Mouse (Mus musculus) left cerebral cortex, postnatal 36 days (tissue): ENCODE measurements around the gene Pdzph1. TPM values are rescaled to one million over a fixed set of nuclear protein-coding genes. Genes with fewer than 3 reads are reported as not detected.

Source experiments
- DNase-seq, 2 experiments: peaks; one replicate each; pipeline ENCODE4 v3.0.0; 2021 to 2022; ENCODE audit warnings: low spot score in 2 of 2, mixed read lengths in 1 of 2
- intact Hi-C: fragments of 180-260 bp; cut with DNase I; formaldehyde crosslinking; loops from one replicate; pipeline ENCODE4 v1.15.1; 2025
- total RNA-seq, 2 experiments: library from RNA; stranded (reverse); gene quantifications; 2 replicates each; pipeline ENCODE4 v1.2.3; 2021

The Pdzph1 gene
- total RNA-seq, 2 experiments from 2014 or later: 7.0 to 7.3 TPM

- intact Hi-C loops: no loop called here
- DNase-seq: no peak
Observed at GRCm38 (mm10) chr17:58923901-58924476, 67.2 kb downstream of the Pdzph1 start.

GRCm38 (mm10) chr17:58923316-58923866 is 67.8 kb downstream of the Pdzph1 start:
- no peak for DNase-seq
- intact Hi-C loops: no loop called here

DNA sequence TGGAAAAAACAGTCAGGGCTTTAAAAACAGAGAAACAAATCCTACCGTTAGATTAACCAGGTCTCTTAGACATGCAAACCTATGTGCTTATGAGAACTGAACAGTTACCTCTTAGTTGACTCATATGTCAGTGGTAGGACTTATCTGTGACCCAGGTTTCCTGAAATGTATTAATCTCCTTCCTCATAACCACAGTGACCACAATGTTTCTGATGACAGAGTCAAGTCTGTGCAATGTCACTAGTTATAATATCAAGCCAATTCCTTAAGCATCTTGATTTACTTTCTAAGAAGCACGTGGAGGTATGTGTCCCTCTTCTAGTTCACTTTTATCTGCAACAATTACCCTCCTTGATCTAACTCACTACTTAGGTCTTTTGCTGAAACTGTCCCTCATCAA is 68.4 kb downstream of the Pdzph1 start:
- DNase-seq: no peak
- intact Hi-C loops: no loop called here

- DNase-seq: no peak
- intact Hi-C loops: no loop called here
Observed at GRCm38 (mm10) chr17:58919927-58920326, 71.2 kb downstream of the Pdzph1 start.

GRCm38 (mm10) chr17:58919061-58919460 is 72.1 kb downstream of the Pdzph1 start:
- DNase-seq: peak; percentile 16 to 25
- intact Hi-C loops: no loop called here

GRCm38 (mm10) chr17:58918539-58918938 is 72.6 kb downstream of the Pdzph1 start:
- DNase-seq: no peak
- intact Hi-C loops: no loop called here

- no peak for DNase-seq
- intact Hi-C loops: no loop called here
Observed at GRCm38 (mm10) chr17:58911564-58911963, 79.6 kb downstream of the Pdzph1 start.

- intact Hi-C loops: loop anchor here (1.0 to 5.0 kb wide), 2 partner anchors 321 to 1137 kb away; no protein-coding TSS in a partner anchor
- peak in 1 of 2 experiments; percentile 42 for DNase-seq
Observed at GRCm38 (mm10) chr17:58909061-58909661, 82.0 kb downstream of the Pdzph1 start.

DNA sequence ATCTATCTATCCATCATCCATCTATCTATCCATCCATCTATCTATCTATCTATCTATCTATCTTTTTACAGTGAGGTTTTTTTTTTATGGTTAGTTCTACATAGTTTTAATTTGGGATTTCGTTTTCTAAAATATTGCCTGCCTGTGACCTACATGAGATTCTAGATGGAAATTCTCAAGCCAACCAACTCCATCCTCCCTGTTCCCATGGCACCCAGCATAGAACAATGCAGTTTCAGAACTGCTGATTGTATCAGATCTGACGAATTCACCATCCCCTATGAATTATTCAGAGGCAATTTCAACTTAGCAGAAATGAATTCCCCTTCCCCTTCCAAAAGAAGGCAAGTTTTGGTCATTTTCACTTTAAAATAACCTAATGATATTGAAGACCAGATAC is 85.2 kb downstream of the Pdzph1 start:
- intact Hi-C loops: loop anchor here (5.0 kb wide), 1 partner anchor 1134 kb away; no protein-coding TSS in a partner anchor
- no peak for DNase-seq

DNA sequence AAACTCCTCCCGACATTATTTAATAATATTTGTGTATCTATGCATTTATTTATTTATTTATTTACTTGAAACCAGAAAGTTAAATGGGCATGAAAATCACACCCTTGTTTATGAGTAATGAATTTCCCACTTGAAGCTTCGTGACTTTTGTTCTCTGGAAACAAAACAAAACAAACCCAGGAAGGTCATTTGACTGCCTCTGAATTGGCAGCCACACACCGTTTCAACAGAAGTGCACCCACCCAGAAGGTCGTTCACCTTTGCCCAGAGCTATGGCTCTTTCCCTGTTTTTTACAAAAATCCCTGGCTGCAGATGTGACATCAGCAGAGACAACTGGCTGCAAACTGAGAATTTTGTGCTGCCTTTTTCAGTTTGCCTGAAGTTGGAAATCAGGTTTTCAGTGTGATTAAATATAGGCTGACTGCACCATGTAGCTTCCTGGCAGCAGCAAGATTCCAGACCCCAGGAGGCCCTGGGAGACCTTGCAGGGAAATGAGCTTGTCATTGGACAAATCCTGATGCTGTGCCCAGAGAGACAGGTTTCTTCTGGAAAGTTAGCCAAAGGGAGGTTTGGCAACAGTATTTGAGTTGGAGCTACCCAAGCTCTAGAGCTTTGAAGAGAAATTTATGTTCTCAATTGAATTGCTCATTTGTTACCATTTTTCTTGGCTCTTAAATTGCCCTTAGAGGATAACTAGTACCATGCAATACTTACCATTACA is 99.5 kb downstream of the Pdzph1 start:
- intact Hi-C loops: no loop called here
- DNase-seq: no peak

- intact Hi-C loops: no loop called here
- no peak for DNase-seq
Observed at GRCm38 (mm10) chr17:58889905-58890645, 101.1 kb downstream of the Pdzph1 start.

DNA sequence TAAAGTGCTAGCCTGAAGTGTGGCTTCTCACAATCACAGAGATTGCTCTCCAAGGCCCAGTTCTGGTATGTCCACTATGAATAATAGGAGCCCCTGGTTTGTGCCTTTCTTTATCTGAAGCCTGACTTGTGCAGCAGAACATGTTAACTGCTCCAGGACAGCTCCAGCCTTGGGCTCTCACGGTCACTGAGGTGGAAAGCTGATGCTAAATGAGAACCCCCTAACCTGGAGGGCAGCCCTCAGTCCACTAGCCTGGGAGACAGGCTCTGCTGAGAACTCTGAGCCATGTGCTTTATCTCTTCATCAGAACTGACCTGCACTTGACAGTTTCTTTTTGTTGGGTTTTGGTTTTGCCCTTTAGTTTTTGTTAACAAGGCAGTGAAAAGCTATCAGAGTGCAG is 106.8 kb downstream of the Pdzph1 start:
- intact Hi-C loops: no loop called here
- DNase-seq: no peak

DNA sequence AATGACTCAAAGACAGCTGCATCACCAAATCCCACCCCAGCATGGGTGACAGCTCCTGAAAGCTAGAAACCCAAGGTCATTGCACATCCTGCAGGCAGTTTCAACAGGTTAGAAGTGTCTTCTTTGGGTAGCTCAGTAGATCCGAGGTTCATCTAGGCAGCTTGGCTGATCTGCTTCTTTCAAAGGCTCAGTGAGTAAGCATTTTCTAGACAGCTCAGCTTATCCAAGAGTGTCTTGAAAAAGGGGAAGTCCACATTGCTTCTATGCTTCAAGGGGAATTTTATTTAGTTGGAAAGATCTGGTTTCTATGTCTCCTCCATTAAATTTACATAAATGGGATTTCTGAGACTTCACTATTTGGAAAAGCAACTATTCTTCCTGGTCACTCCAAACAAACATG is 117.8 kb downstream of the Pdzph1 start:
- intact Hi-C loops: no loop called here
- DNase-seq: no peak

DNA sequence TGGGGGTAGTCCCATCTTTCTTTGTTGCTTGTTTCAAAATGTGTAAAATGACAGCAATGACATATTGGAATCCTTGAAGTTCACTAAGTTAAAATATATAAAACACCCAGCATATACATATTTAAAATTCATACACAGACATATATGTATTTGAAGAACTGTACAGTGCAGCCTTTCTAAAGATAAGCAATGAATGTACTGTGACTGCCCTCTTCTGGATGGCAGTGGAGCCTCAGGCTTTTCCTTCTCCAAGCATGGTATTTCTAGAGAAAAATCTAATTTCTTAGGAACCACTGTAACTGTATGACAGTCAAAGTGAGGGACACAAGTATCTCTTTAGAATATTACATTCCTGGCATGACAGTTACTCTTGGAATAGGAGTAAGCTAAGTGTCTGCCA is 120.4 kb downstream of the Pdzph1 start:
- no peak for DNase-seq
- intact Hi-C loops: no loop called here

Other genes starting within 250 kb of the Pdzph1 start
- 10 to 100 TPM; 11.0 to 11.8 TPM for gene Nudt12, start 22.0 kb upstream of the Pdzph1 start, total RNA-seq